Mouse (Mus musculus): ENCODE measurements at regions not wholly inside any gene's neighbourhood (a gene's known extent, or its start where the extent isn't known, plus 50 kb on each side); places are given as distances from the start of the nearest gene placed in this dataset.

DNA sequence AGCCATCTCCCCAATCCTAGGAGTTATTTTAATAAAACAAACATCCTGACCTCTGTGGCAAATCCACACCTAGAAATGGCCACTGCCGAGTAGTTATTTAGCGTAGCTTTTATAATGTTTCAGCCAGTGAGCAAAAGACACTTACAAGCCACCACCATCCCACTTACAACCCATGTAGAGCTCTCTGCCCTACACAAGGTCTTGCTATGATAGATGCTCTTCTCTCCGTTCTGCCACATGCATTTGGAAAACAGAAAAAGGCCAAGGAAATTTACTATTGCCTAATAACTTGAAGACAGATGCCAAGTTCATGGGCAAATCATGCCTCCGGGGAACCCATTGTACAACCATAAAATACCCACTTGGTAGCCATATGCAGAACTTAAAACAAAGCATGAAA is 296.5 kb downstream of the Maf start:
- peaks cover 7% of the 10 kb centered on the region for H3K4me1 ChIP-seq (ENCODE audit: control insufficient read depth, insufficient read depth, low read length)
- no peak overlapping the region for H3K4me3 ChIP-seq (ENCODE audit: low read length)
- H3K9me3 ChIP-seq (ENCODE audit: control insufficient read depth, low read length) = no peaks in the 10 kb centered on the region
- no peaks in the 10 kb centered on the region for H3K27me3 ChIP-seq (replicated peaks; ENCODE audit: control insufficient read depth, insufficient read depth, low read length)
- no peak for ATAC-seq
- H3K4me2 ChIP-seq (ENCODE audit: low read depth, low read length) = no peak overlapping the region
- H3K27ac ChIP-seq (ENCODE audit: low read length) = no peak overlapping the region
- no peak overlapping the region for H3K9ac ChIP-seq (ENCODE audit: low read depth, low read length)
- WGBS = 92% methylated on average over 4 of the region's 4 CpGs
- no peaks in the 10 kb centered on the region for H3K36me3 ChIP-seq (ENCODE audit: control insufficient read depth, insufficient read depth, low read length)

DNA sequence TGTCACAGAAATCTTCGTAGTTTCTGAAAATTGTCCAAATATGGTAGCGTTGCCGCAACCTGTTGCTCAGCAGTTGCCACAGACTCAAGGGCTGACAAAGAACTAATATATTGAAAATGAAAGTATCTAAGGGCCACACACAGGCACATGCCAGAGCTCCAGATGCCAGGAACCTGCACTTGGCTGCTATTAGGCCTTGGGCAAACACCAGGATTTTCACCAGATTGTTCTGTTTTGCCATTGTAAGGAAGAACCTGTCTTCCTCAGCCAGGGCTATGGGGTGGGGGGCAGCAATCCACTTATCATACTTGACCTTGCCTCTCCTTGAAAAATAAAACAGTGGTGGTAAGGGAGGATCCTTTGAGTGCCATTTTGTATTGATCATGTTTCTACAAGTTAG is 297.4 kb downstream of the Maf start:
- WGBS = 93% methylated on average over 3 of the region's 3 CpGs
- Histone ChIP-seq H3K27ac (ENCODE audit: low read length) (no peak overlapping the region), H3K36me3 (ENCODE audit: control insufficient read depth, insufficient read depth, low read length) (no peaks in the 10 kb centered on the region), H3K9ac (ENCODE audit: low read depth, low read length) (no peak overlapping the region), H3K9me3 (ENCODE audit: control insufficient read depth, low read length) (no peaks in the 10 kb centered on the region), H3K4me2 (ENCODE audit: low read depth, low read length) (no peak overlapping the region), H3K27me3 (replicated peaks; ENCODE audit: control insufficient read depth, insufficient read depth, low read length) (no peaks in the 10 kb centered on the region), H3K4me3 (ENCODE audit: low read length) (no peak overlapping the region), H3K4me1 (ENCODE audit: control insufficient read depth, insufficient read depth, low read length) (peaks cover 5% of the 10 kb centered on the region)
- ATAC-seq = no peak

DNA sequence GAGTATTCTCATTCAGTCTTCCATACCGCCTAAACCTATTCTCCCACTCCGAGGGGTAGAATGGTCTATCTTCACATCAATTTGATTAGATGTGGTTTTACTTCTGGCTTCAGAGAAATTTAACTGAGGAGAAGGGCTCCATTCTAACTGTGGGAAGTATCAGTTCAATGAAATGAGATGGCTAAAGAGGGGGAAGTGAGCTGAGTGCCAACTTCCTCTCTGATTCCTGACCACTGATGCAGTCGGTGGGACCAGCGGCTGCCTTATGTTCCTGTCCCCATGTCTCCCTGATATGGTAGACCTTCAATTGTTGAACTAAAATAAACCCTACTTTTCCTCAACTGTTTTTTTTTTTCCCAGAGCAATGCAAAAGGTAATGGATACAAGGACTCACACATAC is 300.1 kb downstream of the Maf start:
- H3K9me3 ChIP-seq (ENCODE audit: control insufficient read depth, low read length) = no peaks in the 10 kb centered on the region

GRCm38 (mm10) chr8:115403601-115404000 is 304.0 kb downstream of the Maf start:
- H3K27ac ChIP-seq (ENCODE audit: low read length) = no peak overlapping the region
- ATAC-seq = no peak
- no peak overlapping the region for H3K4me3 ChIP-seq (ENCODE audit: low read length)
- H3K9ac ChIP-seq (ENCODE audit: low read depth, low read length) = no peak overlapping the region
- no peak overlapping the region for H3K4me2 ChIP-seq (ENCODE audit: low read depth, low read length)
- no peaks in the 10 kb centered on the region for H3K27me3 ChIP-seq (replicated peaks; ENCODE audit: control insufficient read depth, insufficient read depth, low read length)
- H3K4me1 ChIP-seq (ENCODE audit: control insufficient read depth, insufficient read depth, low read length) = no peaks in the 10 kb centered on the region
- H3K36me3 ChIP-seq (ENCODE audit: control insufficient read depth, insufficient read depth, low read length) = no peaks in the 10 kb centered on the region
- H3K9me3 ChIP-seq (ENCODE audit: control insufficient read depth, low read length) = no peaks in the 10 kb centered on the region
- 71% methylated on average over 4 of the region's 4 CpGs for WGBS

More for the DNA sequence above, 300.1 kb downstream of the Maf start:
- no peaks in the 10 kb centered on the region for H3K36me3 ChIP-seq (ENCODE audit: control insufficient read depth, insufficient read depth, low read length)
- 92% methylated on average over 4 of the region's 4 CpGs for WGBS
- H3K27ac ChIP-seq (ENCODE audit: low read length) = no peak overlapping the region
- ATAC-seq = no peak
- H3K4me1 ChIP-seq (ENCODE audit: control insufficient read depth, insufficient read depth, low read length) = no peaks in the 10 kb centered on the region
- no peak overlapping the region for H3K4me2 ChIP-seq (ENCODE audit: low read depth, low read length)
- no peaks in the 10 kb centered on the region for H3K27me3 ChIP-seq (replicated peaks; ENCODE audit: control insufficient read depth, insufficient read depth, low read length)
- H3K4me3 ChIP-seq (ENCODE audit: low read length) = no peak overlapping the region
- H3K9ac ChIP-seq (ENCODE audit: low read depth, low read length) = no peak overlapping the region

DNA sequence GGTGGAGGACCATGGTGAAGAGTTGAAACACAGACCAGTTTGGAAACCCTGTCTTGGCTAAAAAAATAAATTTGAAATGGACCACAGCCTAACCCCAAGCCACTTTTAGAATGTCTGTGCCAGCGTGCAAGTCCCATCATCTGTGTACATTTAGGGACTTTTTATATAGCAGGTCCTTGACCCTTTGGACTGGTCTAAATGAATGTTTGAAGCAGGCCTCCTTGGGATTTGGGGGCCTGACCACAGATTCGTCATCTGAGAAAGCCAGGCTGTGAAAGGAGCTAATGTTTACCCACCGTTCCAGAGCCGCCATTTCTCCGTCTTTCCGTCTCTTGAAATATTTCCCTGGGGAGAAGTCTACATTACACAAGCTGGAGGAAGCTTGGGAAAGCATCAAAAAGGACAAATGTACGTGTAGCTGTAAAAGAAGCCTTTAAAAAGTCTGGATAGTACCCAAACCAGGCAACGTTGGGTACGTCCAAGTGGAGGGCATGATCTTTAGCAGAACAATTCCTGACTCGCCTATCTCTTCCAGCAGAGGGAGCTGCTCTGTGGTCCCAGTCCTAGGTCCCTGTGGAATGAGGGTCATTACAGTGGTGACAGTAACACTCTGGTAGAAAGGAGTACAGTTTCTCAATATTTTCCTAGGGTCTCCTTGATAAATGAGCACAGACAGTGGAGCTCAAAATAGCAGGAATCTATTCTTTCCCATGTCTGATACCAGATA is 305.0 kb downstream of the Maf start:
- H3K36me3 ChIP-seq (ENCODE audit: control insufficient read depth, insufficient read depth, low read length) = no peaks in the 10 kb centered on the region
- WGBS = 51% methylated on average over 10 of the region's 10 CpGs
- H3K9me3 ChIP-seq (ENCODE audit: control insufficient read depth, low read length) = no peaks in the 10 kb centered on the region
- H3K4me3 ChIP-seq (ENCODE audit: low read length) = no peak overlapping the region
- no peaks in the 10 kb centered on the region for H3K4me1 ChIP-seq (ENCODE audit: control insufficient read depth, insufficient read depth, low read length)
- ATAC-seq = no peak
- no peak overlapping the region for H3K27ac ChIP-seq (ENCODE audit: low read length)
- no peak overlapping the region for H3K9ac ChIP-seq (ENCODE audit: low read depth, low read length)
- H3K4me2 ChIP-seq (ENCODE audit: low read depth, low read length) = no peak overlapping the region
- H3K27me3 ChIP-seq (replicated peaks; ENCODE audit: control insufficient read depth, insufficient read depth, low read length) = no peaks in the 10 kb centered on the region

Data from intestine, embryonic 16.5 days (tissue).